Mouse (Mus musculus) ES-Bruce4 (cell line): ENCODE data around the gene Mast4.

Experiments
- CTCF ChIP-seq: IDR thresholded peaks from one replicate; pipeline ENCODE4 v1.8.1; 2011; ENCODE audit warnings: low read depth, low read length
- POLR2A ChIP-seq: IDR thresholded peaks from one replicate; pipeline ENCODE4 v1.8.1; 2011; ENCODE audit warnings: low read length; ENCODE audit not compliant: insufficient read depth

GRCm38 (mm10) chr13:102790601-102791155 lies 543.6 kb downstream of the Mast4 start:
- TF ChIP-seq CTCF (no peak), POLR2A (no peak)
